Mouse (Mus musculus): ENCODE results near the gene Ascc2. TPM values are rescaled to one million over a fixed set of nuclear protein-coding genes. Genes with fewer than 3 reads are reported as not detected.

Ascc2 gene
- total and polyA plus RNA-seq, 3 experiments: 22.8 to 53.0 (median 27.8) TPM

DNA sequence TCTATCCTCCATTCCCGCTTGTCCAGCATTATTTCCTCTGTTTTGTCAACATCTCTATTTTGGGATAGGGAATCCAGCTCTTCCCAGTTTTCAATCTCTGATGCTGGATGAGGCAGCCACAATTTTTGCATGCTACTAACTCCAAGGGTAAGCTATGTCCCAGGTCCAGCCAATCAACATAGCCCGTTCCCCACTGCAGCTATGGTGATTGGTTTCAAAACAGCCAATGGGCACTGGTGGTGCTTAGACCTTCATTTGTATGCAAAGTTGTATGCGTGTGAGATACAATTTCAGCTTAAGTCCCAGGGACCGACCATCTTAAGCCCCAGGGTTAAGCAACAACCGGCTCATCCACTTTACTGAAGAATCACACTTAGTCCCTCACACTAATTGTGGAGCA, 14.6 kb upstream of the Ascc2 start:
- no peak for TF ChIP-seq POLR2AphosphoS5 (IDR thresholded peaks at IDR 0.05; ENCODE audit: insufficient replicate concordance, low read depth, low read length)
- no peak for TF ChIP-seq TAL1 (conservative IDR thresholded peaks at IDR 0.05; ENCODE audit: low read depth, low read length)
- TF ChIP-seq CTCF (IDR thresholded peaks at IDR 0.05; ENCODE audit: low read depth, low read length): no peak
- TF ChIP-seq GATA2 (IDR thresholded peaks at IDR 0.05; ENCODE audit: borderline replicate concordance, low read depth, low read length): no peak
- no peak for TF ChIP-seq GATA1 (IDR thresholded peaks at IDR 0.05; ENCODE audit: borderline replicate concordance, low read length)
- Histone ChIP-seq H3K27me3 (ENCODE audit: insufficient read depth, low read length) (peaks cover 38% of the 10 kb centered on the region), H3K36me3 (replicated peaks) (no peaks in the 10 kb centered on the region), H3K4me1 (ENCODE audit: insufficient read depth, low read depth, low read length) (peaks cover 5% of the 10 kb centered on the region; the same call in 1 of the 2 replicates), H3K9me3 (replicated peaks) (no peaks in the 10 kb centered on the region), H3K4me3 (ENCODE audit: low read depth, low read length) (no peak overlapping the region)
- ATAC-seq (ENCODE audit: extremely low read depth, insufficient number of reproducible peaks, low FRiP score, poor library complexity, severe bottlenecking) (no peak), DNase-seq (ENCODE audit: low spot score) (no peak)

DNA sequence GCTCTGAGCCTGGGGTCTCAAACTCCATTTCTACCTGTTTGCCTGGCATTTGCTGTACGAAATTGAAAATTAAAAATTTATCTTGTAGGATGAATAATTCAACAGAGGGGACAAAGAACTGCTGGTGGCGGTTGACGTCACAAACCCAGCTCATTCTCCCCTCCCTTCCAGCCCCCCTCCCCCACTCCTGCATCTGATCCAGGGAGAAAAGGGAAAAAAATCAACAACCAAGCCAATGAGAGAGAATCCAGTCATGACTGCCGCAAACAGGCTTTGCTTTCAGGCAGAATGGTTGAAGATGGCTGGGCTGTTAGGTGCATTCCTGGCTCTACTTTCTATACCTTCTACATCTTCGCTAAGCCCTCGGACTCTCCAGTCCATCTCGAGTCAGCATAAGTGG, 11.6 kb upstream of the Ascc2 start:
- no peak overlapping the region for H3K4me3 ChIP-seq (ENCODE audit: low read depth, low read length)
- DNase-seq (ENCODE audit: low spot score) (no peak), ATAC-seq (ENCODE audit: extremely low read depth, insufficient number of reproducible peaks, low FRiP score, poor library complexity, severe bottlenecking) (no peak)
- TF ChIP-seq CTCF (IDR thresholded peaks at IDR 0.05; ENCODE audit: low read depth, low read length) (no peak), GATA1 (IDR thresholded peaks at IDR 0.05; ENCODE audit: borderline replicate concordance, low read length) (no peak), GATA2 (IDR thresholded peaks at IDR 0.05; ENCODE audit: borderline replicate concordance, low read depth, low read length) (no peak), POLR2AphosphoS5 (IDR thresholded peaks at IDR 0.05; ENCODE audit: insufficient replicate concordance, low read depth, low read length) (no peak), TAL1 (conservative IDR thresholded peaks at IDR 0.05; ENCODE audit: low read depth, low read length) (no peak)
- H3K9me3 ChIP-seq (replicated peaks): no peaks in the 10 kb centered on the region
- H3K27me3 ChIP-seq (ENCODE audit: insufficient read depth, low read length): peaks cover 37% of the 10 kb centered on the region
- H3K4me1 ChIP-seq (ENCODE audit: insufficient read depth, low read depth, low read length): peaks cover 9% of the 10 kb centered on the region; the same call in 1 of the 2 replicates
- H3K36me3 ChIP-seq (replicated peaks): no peaks in the 10 kb centered on the region

DNA sequence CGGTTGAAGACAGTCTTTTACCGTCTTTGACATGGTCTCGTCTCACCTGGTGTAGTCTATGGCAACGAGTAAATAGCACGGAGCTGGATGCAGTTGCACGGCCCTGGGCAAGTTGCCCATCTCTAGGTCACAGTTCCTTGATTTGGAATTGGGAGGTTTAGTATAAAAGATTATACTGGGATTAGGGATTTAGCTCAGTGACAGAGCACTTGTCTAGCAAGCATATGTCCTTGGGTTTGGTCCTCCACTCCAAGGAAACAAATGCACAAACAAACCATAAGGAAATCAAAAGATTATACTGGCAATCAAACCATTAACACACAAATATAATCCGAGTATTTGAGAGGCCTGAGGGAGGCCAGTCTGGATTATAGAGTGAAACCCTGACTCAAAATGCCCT, 9.9 kb upstream of the Ascc2 start:
- DNase-seq (ENCODE audit: low spot score) (no peak), ATAC-seq (ENCODE audit: extremely low read depth, insufficient number of reproducible peaks, low FRiP score, poor library complexity, severe bottlenecking) (no peak)
- TF ChIP-seq GATA2 (IDR thresholded peaks at IDR 0.05; ENCODE audit: borderline replicate concordance, low read depth, low read length) (no peak), GATA1 (IDR thresholded peaks at IDR 0.05; ENCODE audit: borderline replicate concordance, low read length) (no peak), TAL1 (conservative IDR thresholded peaks at IDR 0.05; ENCODE audit: low read depth, low read length) (no peak), CTCF (IDR thresholded peaks at IDR 0.05; ENCODE audit: low read depth, low read length) (no peak), POLR2AphosphoS5 (IDR thresholded peaks at IDR 0.05; ENCODE audit: insufficient replicate concordance, low read depth, low read length) (no peak)

DNA sequence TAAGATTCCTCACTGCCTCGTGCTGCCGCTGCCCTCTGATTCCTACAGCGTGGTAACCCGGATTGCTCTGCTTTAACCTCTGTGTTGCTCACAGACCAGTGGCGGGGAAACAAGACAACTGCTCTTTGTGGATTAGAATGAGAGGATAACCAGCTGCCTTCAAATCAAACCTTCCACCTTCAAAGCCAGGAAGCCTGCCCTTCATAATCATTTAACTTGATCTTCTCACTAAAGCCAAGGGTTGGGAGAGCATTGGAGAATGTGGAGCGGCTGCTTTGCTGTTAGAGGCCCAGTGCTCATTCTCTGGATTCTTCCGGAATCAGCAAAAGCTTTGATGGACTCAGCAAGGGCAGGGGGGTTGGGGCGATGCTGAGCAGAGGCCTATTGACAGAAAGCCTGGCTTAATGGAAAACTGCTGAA, 7.7 kb upstream of the Ascc2 start:
- DNase-seq (ENCODE audit: low spot score): no peak
- ATAC-seq (ENCODE audit: extremely low read depth, insufficient number of reproducible peaks, low FRiP score, poor library complexity, severe bottlenecking): no peak
- Histone ChIP-seq H3K9me3 (replicated peaks) (no peaks in the 10 kb centered on the region), H3K4me1 (ENCODE audit: insufficient read depth, low read depth, low read length) (peaks cover 16% of the 10 kb centered on the region), H3K36me3 (replicated peaks) (no peaks in the 10 kb centered on the region), H3K27me3 (ENCODE audit: insufficient read depth, low read length) (peaks cover 37% of the 10 kb centered on the region), H3K4me3 (ENCODE audit: low read depth, low read length) (no peak overlapping the region)
- no peak for TF ChIP-seq GATA1 (IDR thresholded peaks at IDR 0.05; ENCODE audit: borderline replicate concordance, low read length)
- no peak for TF ChIP-seq TAL1 (conservative IDR thresholded peaks at IDR 0.05; ENCODE audit: low read depth, low read length)
- no peak for TF ChIP-seq CTCF (IDR thresholded peaks at IDR 0.05; ENCODE audit: low read depth, low read length)
- TF ChIP-seq POLR2AphosphoS5 (IDR thresholded peaks at IDR 0.05; ENCODE audit: insufficient replicate concordance, low read depth, low read length): no peak
- TF ChIP-seq GATA2 (IDR thresholded peaks at IDR 0.05; ENCODE audit: borderline replicate concordance, low read depth, low read length): no peak

More for the DNA sequence above, 9.9 kb upstream of the Ascc2 start:
- H3K4me3 ChIP-seq (ENCODE audit: low read depth, low read length): no peak overlapping the region
- no peaks in the 10 kb centered on the region for H3K36me3 ChIP-seq (replicated peaks)
- no peaks in the 10 kb centered on the region for H3K9me3 ChIP-seq (replicated peaks)
- H3K4me1 ChIP-seq (ENCODE audit: insufficient read depth, low read depth, low read length): peaks cover 9% of the 10 kb centered on the region; the same call in 1 of the 2 replicates
- peaks cover 34% of the 10 kb centered on the region for H3K27me3 ChIP-seq (ENCODE audit: insufficient read depth, low read length)

DNA sequence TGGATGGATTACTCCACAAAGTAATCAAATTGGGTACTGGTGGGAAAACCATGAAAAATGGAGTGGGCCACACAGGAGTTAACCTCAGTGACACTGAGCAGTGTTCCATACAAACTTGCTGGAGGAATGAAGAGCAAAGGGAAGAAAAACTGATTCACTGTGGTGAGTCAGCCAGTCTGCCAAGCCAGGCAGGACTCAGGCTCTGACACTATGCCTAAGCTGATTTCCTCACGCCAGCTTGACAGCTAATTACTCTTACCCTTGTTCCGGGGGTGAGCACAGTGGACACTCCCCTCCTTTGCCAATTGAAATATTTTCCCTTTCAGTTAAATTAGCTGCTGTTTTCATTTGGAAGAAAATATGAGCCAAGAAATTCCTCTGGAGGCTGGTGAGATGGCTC, 4.1 kb upstream of the Ascc2 start:
- Histone ChIP-seq H3K36me3 (replicated peaks) (no peaks in the 10 kb centered on the region), H3K4me3 (ENCODE audit: low read depth, low read length) (no peak overlapping the region), H3K4me1 (ENCODE audit: insufficient read depth, low read depth, low read length) (peaks cover 26% of the 10 kb centered on the region), H3K9me3 (replicated peaks) (no peaks in the 10 kb centered on the region), H3K27me3 (ENCODE audit: insufficient read depth, low read length) (peaks cover 28% of the 10 kb centered on the region)
- DNase-seq (ENCODE audit: low spot score): no peak
- ATAC-seq (ENCODE audit: extremely low read depth, insufficient number of reproducible peaks, low FRiP score, poor library complexity, severe bottlenecking): no peak
- TF ChIP-seq GATA1 (IDR thresholded peaks at IDR 0.05; ENCODE audit: borderline replicate concordance, low read length): no peak
- TF ChIP-seq CTCF (IDR thresholded peaks at IDR 0.05; ENCODE audit: low read depth, low read length): no peak
- TF ChIP-seq POLR2AphosphoS5 (IDR thresholded peaks at IDR 0.05; ENCODE audit: insufficient replicate concordance, low read depth, low read length): no peak
- TF ChIP-seq GATA2 (IDR thresholded peaks at IDR 0.05; ENCODE audit: borderline replicate concordance, low read depth, low read length): no peak
- TF ChIP-seq TAL1 (conservative IDR thresholded peaks at IDR 0.05; ENCODE audit: low read depth, low read length): no peak

DNA sequence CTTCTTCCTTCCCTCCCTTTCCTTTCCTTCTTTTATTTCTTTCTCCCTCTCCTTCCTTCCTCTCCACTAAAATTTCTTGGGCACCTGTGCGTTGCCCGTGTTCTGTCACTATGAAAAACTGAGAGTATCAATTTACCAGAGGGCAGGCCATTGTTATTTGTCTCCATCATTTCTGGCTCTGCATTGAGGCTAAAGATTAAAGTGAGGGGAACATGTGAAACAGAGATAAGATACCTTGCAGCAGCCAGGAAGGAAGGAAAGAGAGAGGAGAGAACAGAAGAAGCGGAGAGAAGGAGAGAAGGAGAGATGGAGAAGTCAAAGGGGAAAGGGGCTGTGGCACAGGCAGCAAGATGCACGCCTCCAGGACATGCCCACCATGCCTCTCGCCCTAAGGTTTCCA, 3.2 kb upstream of the Ascc2 start:
- no peak for ATAC-seq (ENCODE audit: extremely low read depth, insufficient number of reproducible peaks, low FRiP score, poor library complexity, severe bottlenecking)
- H3K36me3 ChIP-seq (replicated peaks): peaks cover 7% of the 10 kb centered on the region
- TF ChIP-seq TAL1 (conservative IDR thresholded peaks at IDR 0.05; ENCODE audit: low read depth, low read length): no peak
- TF ChIP-seq CTCF (IDR thresholded peaks at IDR 0.05; ENCODE audit: low read depth, low read length): no peak
- TF ChIP-seq GATA2 (IDR thresholded peaks at IDR 0.05; ENCODE audit: borderline replicate concordance, low read depth, low read length): no peak
- TF ChIP-seq GATA1 (IDR thresholded peaks at IDR 0.05; ENCODE audit: borderline replicate concordance, low read length): no peak
- no peak for TF ChIP-seq POLR2AphosphoS5 (IDR thresholded peaks at IDR 0.05; ENCODE audit: insufficient replicate concordance, low read depth, low read length)
- H3K4me1 ChIP-seq (ENCODE audit: insufficient read depth, low read depth, low read length): peaks cover 31% of the 10 kb centered on the region
- H3K4me3 ChIP-seq (ENCODE audit: low read depth, low read length): no peak overlapping the region
- H3K27me3 ChIP-seq (ENCODE audit: insufficient read depth, low read length): peaks cover 27% of the 10 kb centered on the region
- no peak for DNase-seq (ENCODE audit: low spot score)
- no peaks in the 10 kb centered on the region for H3K9me3 ChIP-seq (replicated peaks)

All from G1E (cell line).